Mouse (Mus musculus) limb, embryonic 13.5 days (tissue): ENCODE measurements around the gene Akt3. TPM values are rescaled to one million over a fixed set of nuclear protein-coding genes. Genes with fewer than 3 reads are reported as not detected.

Source experiments
- polyA plus RNA-seq: library from polyadenylated mRNA; unstranded; fragments of >200 nt; fragmentation: Nextera tagmentation; extraction: Ambion mirVana; gene quantifications from 2 replicates; pipeline ENCODE4 v1.2.1, GENCODE M21; 2015

Gene Akt3
- polyA plus RNA-seq, 1 experiment from 2014 or later, result 7.1 TPM

Other genes starting within 250 kb of the Akt3 start
- gene Zbtb18, start 184.1 kb upstream of the Akt3 start, polyA plus RNA-seq, result 2.2 and 3.8 TPM in 2 replicates